7 mouse cellular contexts compared by ENCODE assay signal in genomic region chr6:21213865-21214672, GRCm38 (mm10). TPM values are rescaled to one million over a fixed set of nuclear protein-coding genes. Genes with fewer than 3 reads are reported as not detected.
DNase-seq lines count a peak whose midpoint lies in the region; ATAC-seq lines count a peak whose summit lies in the region.

No protein-coding gene starts in this region.

- no peaks in the 10 kb centered on the region for H3K36me3 ChIP-seq in forebrain, embryonic 14.5 days (ENCODE audit: control insufficient read depth, insufficient read depth, low read length)
- H3K36me3 ChIP-seq in hindbrain, embryonic 16.5 days (ENCODE audit: control insufficient read depth, insufficient read depth, low read length), result no peaks in the 10 kb centered on the region; the same call in 1 of the 2 replicates
- no peaks in the 10 kb centered on the region for H3K36me3 ChIP-seq in stomach, embryonic 14.5 days (ENCODE audit: control insufficient read depth, insufficient read depth, low read length)

- peak; percentile 36 for DNase-seq in adipocyte (ENCODE audit: low spot score)
- peak; percentile 83 for DNase-seq in cerebellum, adult 11 months
- DNase-seq in forebrain, embryonic 14.5 days (ENCODE audit: low spot score), result peak; percentile 96
- peak; percentile 67 to 78 for DNase-seq in layer of hippocampus, postnatal 36 days
- peak; percentile 87 for DNase-seq in mesoderm, embryonic 11.5 days (ENCODE audit: low read depth, low spot score)

- H3K27me3 ChIP-seq in forebrain, embryonic 14.5 days (replicated peaks; ENCODE audit: control insufficient read depth, insufficient read depth, low read length), result no peaks in the 10 kb centered on the region
- no peaks in the 10 kb centered on the region for H3K27me3 ChIP-seq in hindbrain, embryonic 16.5 days (replicated peaks; ENCODE audit: control insufficient read depth, insufficient read depth, low read length)
- no peaks in the 10 kb centered on the region for H3K27me3 ChIP-seq in stomach, embryonic 14.5 days (ENCODE audit: control insufficient read depth, insufficient read depth, low read length)

- peak overlapping the region; percentile 77 for H3K4me3 ChIP-seq in forebrain, embryonic 14.5 days (ENCODE audit: low read depth, low read length)
- peak overlapping the region; percentile 90 for H3K4me3 ChIP-seq in hindbrain, embryonic 16.5 days (ENCODE audit: low read length)
- peak overlapping the region; percentile 62 for H3K4me3 ChIP-seq in stomach, embryonic 14.5 days (ENCODE audit: low read depth, low read length)

- WGBS in forebrain, embryonic 14.5 days, result under 1% methylated on average over 29 of the region's 29 CpGs
- WGBS in hindbrain, embryonic 16.5 days, result under 1% methylated on average over 29 of the region's 29 CpGs
- WGBS in stomach, embryonic 14.5 days, result 1% methylated on average over 29 of the region's 29 CpGs

- H3K9me3 ChIP-seq in forebrain, embryonic 14.5 days (replicated peaks; ENCODE audit: control insufficient read depth, low read length), result no peaks in the 10 kb centered on the region
- H3K9me3 ChIP-seq in hindbrain, embryonic 16.5 days (ENCODE audit: control insufficient read depth, low read length), result 0 out of 2 replicates have a peak, but pooled peaks cover 2% of the 10 kb centered on the region
- no peaks in the 10 kb centered on the region for H3K9me3 ChIP-seq in stomach, embryonic 14.5 days (ENCODE audit: control insufficient read depth, low read depth, low read length)

- peak; percentile 61 for ATAC-seq in forebrain, embryonic 14.5 days
- peak; percentile 53 for ATAC-seq in hindbrain, embryonic 16.5 days
- peak; percentile 51; the same call in 1 of the 2 replicates for ATAC-seq in stomach, embryonic 14.5 days (ENCODE audit: insufficient number of reproducible peaks, insufficient read depth, low FRiP score, low read depth)

- H3K9ac ChIP-seq in forebrain, embryonic 14.5 days (ENCODE audit: low read length), result peak overlapping the region; percentile 89
- peak overlapping the region; percentile 95 for H3K9ac ChIP-seq in hindbrain, embryonic 16.5 days (ENCODE audit: low read depth, low read length)
- peak overlapping the region; percentile 65; the same call in 1 of the 2 replicates for H3K9ac ChIP-seq in stomach, embryonic 14.5 days (replicated peaks; ENCODE audit: low read depth, low read length)

- no peaks in the 10 kb centered on the region for H3K4me1 ChIP-seq in forebrain, embryonic 14.5 days (ENCODE audit: control insufficient read depth, insufficient read depth, low read length)
- H3K4me1 ChIP-seq in hindbrain, embryonic 16.5 days (ENCODE audit: control insufficient read depth, insufficient read depth, low read depth, low read length), result peaks cover 3% of the 10 kb centered on the region; the same call in 1 of the 2 replicates
- H3K4me1 ChIP-seq in stomach, embryonic 14.5 days (ENCODE audit: control insufficient read depth, insufficient read depth, low read length), result no peaks in the 10 kb centered on the region

- peak overlapping the region; percentile 64 for H3K4me2 ChIP-seq in forebrain, embryonic 14.5 days (ENCODE audit: low read length)
- H3K4me2 ChIP-seq in hindbrain, embryonic 16.5 days (ENCODE audit: low read length), result peak overlapping the region; percentile 89
- H3K4me2 ChIP-seq in stomach, embryonic 14.5 days (replicated peaks; ENCODE audit: low read depth, low read length), result peak overlapping the region; percentile 97

- peak overlapping the region; percentile 78 for H3K27ac ChIP-seq in forebrain, embryonic 14.5 days (ENCODE audit: low read depth, low read length)
- H3K27ac ChIP-seq in hindbrain, embryonic 16.5 days (ENCODE audit: low read depth, low read length), result peak overlapping the region; percentile 80
- H3K27ac ChIP-seq in stomach, embryonic 14.5 days (ENCODE audit: low read length), result no peak overlapping the region

RNA-seq across cellular contexts. Expression of gene Kcnd2, which starts 1.2 kb away (rescaled TPM):
- polyA plus RNA-seq in forebrain, embryonic 14.5 days (2014; fragmentation: Nextera tagmentation; extraction: Ambion mirVana), result 8.6 and 11.4 TPM in 2 replicates
- polyA plus RNA-seq in hindbrain, embryonic 16.5 days (2015; fragmentation: Nextera tagmentation; extraction: Ambion mirVana), result 26.5 and 30.3 TPM in 2 replicates
- 100 to 1,000 TPM; 101 to 107 TPM for total RNA-seq in layer of hippocampus, postnatal 36 days (2021)
- 1.4 and 1.5 TPM in 2 replicates for polyA plus RNA-seq in stomach, embryonic 14.5 days (2014; fragmentation: Nextera tagmentation; extraction: Ambion mirVana)

Comparison
In these comparisons a context has a peak if more than half of its experiments do, and no peak if none do; other contexts are left out.
1. DNase-seq: peak in every context shown above with its lines; median percentile 96 in forebrain, embryonic 14.5 days; 87 in mesoderm, embryonic 11.5 days; 83 in cerebellum, adult 11 months; 72 in layer of hippocampus, postnatal 36 days; 36 in adipocyte.